Mouse (Mus musculus) embryonic facial prominence, embryonic 12.5 days (tissue): ENCODE data around the gene Hck. TPM values are rescaled to one million over a fixed set of nuclear protein-coding genes. Genes with fewer than 3 reads are reported as not detected.

Experiments
- ATAC-seq: fragments of 200-750 bp; cut with Nextera tagmentation; 2 replicates; pipeline ENCODE4 v1.8.0; 2017; ENCODE audit not compliant: insufficient number of reproducible peaks, insufficient read depth, low FRiP score, low TSS enrichment
- H3K27ac ChIP-seq: fragments of 300-500 bp; sonication (generic); 2 replicates; pipeline ENCODE4 v1.5.1; 2016; ENCODE audit warnings: mild to moderate bottlenecking
- H3K27me3 ChIP-seq: fragments of 300-500 bp; sonication (generic); 2 replicates; pipeline ENCODE4 v1.6.1; 2016; ENCODE audit warnings: mild to moderate bottlenecking, moderate library complexity
- H3K36me3 ChIP-seq: fragments of 300-500 bp; sonication (generic); 2 replicates; pipeline ENCODE4 v1.6.1; 2016; ENCODE audit warnings: mild to moderate bottlenecking
- H3K4me1 ChIP-seq: fragments of 300-500 bp; sonication (generic); 2 replicates; pipeline ENCODE4 v1.6.1; 2016
- H3K4me2 ChIP-seq: fragments of 300-500 bp; sonication (generic); replicated peaks from 2 replicates; pipeline ENCODE4 v1.6.1; 2016; ENCODE audit warnings: mild to moderate bottlenecking, moderate library complexity
- H3K4me3 ChIP-seq: fragments of 300-500 bp; sonication (generic); 2 replicates; pipeline ENCODE4 v1.5.1; 2016; ENCODE audit warnings: mild to moderate bottlenecking
- H3K9ac ChIP-seq: fragments of 300-500 bp; sonication (generic); 2 replicates; pipeline ENCODE4 v1.6.1; 2016; ENCODE audit warnings: mild to moderate bottlenecking, moderate library complexity
- H3K9me3 ChIP-seq: fragments of 300-500 bp; sonication (generic); 2 replicates; pipeline ENCODE4 v1.6.1; 2016; ENCODE audit warnings: mild to moderate bottlenecking, moderate library complexity
- WGBS: fragments of 180-500 bp; shearing (Covaris S2); methylation state at CpG from one replicate; pipeline ENCODE4 v1.1.7; 2016; 5-methylcytosine and 5-hydroxymethylcytosine counted together
- polyA plus RNA-seq: library from polyadenylated mRNA; unstranded; fragments of >200 nt; fragmentation: Nextera tagmentation; extraction: Ambion mirVana; gene quantifications from 2 replicates; pipeline ENCODE4 v1.2.1, GENCODE M21; 2016

The Hck gene
- polyA plus RNA-seq, 1 experiment from 2014 or later, result 4.2 TPM

- no peaks in the 10 kb centered on the region for H3K9me3 ChIP-seq
- H3K27me3 ChIP-seq, result no peaks in the 10 kb centered on the region
- H3K27ac ChIP-seq, result no peak overlapping the region
- H3K4me1 ChIP-seq, result peaks cover 4% of the 10 kb centered on the region; the same call in 1 of the 2 replicates
- ATAC-seq, result no peak
- 77% methylated on average over 3 of the region's 3 CpGs for WGBS
- H3K36me3 ChIP-seq, result peaks cover 52% of the 10 kb centered on the region
- no peak overlapping the region for H3K4me3 ChIP-seq
- no peak overlapping the region for H3K9ac ChIP-seq
- H3K4me2 ChIP-seq, result no peak overlapping the region
Measured at GRCm38 (mm10) chr2:153179961-153180360, 71.7 kb downstream of the Hck start.

DNA sequence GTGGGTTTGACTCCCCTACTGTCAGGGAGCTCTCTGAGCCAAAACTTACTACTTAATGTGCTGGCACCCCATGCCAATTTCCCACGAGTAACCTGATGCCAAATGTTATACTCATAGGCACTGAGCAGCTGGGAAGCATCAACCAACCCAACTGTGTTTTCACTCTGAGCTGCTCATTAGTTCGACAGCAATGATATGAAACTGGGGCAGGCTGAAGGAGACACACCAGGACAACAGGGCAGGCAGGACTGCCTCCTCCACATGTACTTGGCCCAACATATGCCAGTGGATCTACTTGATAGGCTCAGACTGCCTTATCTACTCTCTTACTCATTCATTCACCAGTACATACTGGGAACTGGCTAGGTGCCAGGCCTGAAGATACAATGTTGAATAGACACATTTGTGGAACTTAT, 77.9 kb downstream of the Hck start:
- H3K36me3 ChIP-seq, result peaks cover 88% of the 10 kb centered on the region
- H3K4me1 ChIP-seq, result no peaks in the 10 kb centered on the region
- H3K27ac ChIP-seq, result no peak overlapping the region
- no peak overlapping the region for H3K9ac ChIP-seq
- ATAC-seq, result no peak
- H3K27me3 ChIP-seq, result no peaks in the 10 kb centered on the region
- 66% methylated on average over 2 of the region's 2 CpGs for WGBS
- H3K4me3 ChIP-seq, result no peak overlapping the region
- no peaks in the 10 kb centered on the region for H3K9me3 ChIP-seq
- no peak overlapping the region for H3K4me2 ChIP-seq

- ATAC-seq, result no peak
- Histone ChIP-seq H3K27ac (no peak overlapping the region), H3K9ac (no peak overlapping the region), H3K27me3 (no peaks in the 10 kb centered on the region), H3K4me1 (no peaks in the 10 kb centered on the region), H3K4me2 (no peak overlapping the region), H3K4me3 (no peak overlapping the region), H3K9me3 (no peaks in the 10 kb centered on the region), H3K36me3 (peaks cover 89% of the 10 kb centered on the region)
- 90% methylated on average over 2 of the region's 2 CpGs for WGBS
Measured at GRCm38 (mm10) chr2:153187848-153188247, 79.6 kb downstream of the Hck start.

- no peak overlapping the region for H3K9ac ChIP-seq
- H3K27me3 ChIP-seq, result no peaks in the 10 kb centered on the region
- H3K27ac ChIP-seq, result no peak overlapping the region
- ATAC-seq, result no peak
- 83% methylated on average over 2 of the region's 2 CpGs for WGBS
- no peak overlapping the region for H3K4me2 ChIP-seq
- H3K4me1 ChIP-seq, result no peaks in the 10 kb centered on the region
- H3K4me3 ChIP-seq, result no peak overlapping the region
- H3K36me3 ChIP-seq, result peaks cover 80% of the 10 kb centered on the region
- no peaks in the 10 kb centered on the region for H3K9me3 ChIP-seq
Measured at GRCm38 (mm10) chr2:153191242-153191641, 83.0 kb downstream of the Hck start.

DNA sequence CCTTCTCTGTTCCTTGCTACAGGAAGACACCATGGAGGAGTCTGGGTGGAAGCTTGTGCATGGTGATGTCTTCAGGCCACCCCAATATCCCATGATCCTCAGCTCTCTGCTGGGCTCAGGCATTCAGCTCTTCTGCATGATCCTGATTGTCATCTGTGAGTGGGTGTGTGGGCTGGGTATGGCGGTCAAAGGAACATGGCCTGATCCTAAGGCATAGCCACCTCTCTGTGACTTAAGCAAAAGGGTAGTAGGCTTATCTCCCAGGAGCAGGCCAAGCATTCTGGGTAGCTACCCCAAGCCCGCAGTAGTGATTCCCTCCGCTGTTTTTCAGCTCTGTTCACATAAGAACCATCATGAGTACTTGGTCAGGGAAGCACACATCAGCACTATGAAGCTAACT, 86.0 kb downstream of the Hck start:
- no peak overlapping the region for H3K27ac ChIP-seq
- H3K9me3 ChIP-seq, result no peaks in the 10 kb centered on the region
- H3K36me3 ChIP-seq, result peaks cover 70% of the 10 kb centered on the region
- no peaks in the 10 kb centered on the region for H3K4me1 ChIP-seq
- no peak overlapping the region for H3K9ac ChIP-seq
- H3K4me3 ChIP-seq, result no peak overlapping the region
- no peak for ATAC-seq
- 96% methylated on average over 3 of the region's 3 CpGs for WGBS
- H3K27me3 ChIP-seq, result no peaks in the 10 kb centered on the region
- no peak overlapping the region for H3K4me2 ChIP-seq

GRCm38 (mm10) chr2:153198485-153198884, 90.2 kb downstream of the Hck start:
- no peak for ATAC-seq
- no peak overlapping the region for H3K4me3 ChIP-seq
- H3K36me3 ChIP-seq, result peaks cover 68% of the 10 kb centered on the region
- no peaks in the 10 kb centered on the region for H3K4me1 ChIP-seq
- no peak overlapping the region for H3K4me2 ChIP-seq
- 73% methylated on average over 5 of the region's 5 CpGs for WGBS
- H3K27ac ChIP-seq, result no peak overlapping the region
- no peaks in the 10 kb centered on the region for H3K9me3 ChIP-seq
- no peaks in the 10 kb centered on the region for H3K27me3 ChIP-seq
- no peak overlapping the region for H3K9ac ChIP-seq

DNA sequence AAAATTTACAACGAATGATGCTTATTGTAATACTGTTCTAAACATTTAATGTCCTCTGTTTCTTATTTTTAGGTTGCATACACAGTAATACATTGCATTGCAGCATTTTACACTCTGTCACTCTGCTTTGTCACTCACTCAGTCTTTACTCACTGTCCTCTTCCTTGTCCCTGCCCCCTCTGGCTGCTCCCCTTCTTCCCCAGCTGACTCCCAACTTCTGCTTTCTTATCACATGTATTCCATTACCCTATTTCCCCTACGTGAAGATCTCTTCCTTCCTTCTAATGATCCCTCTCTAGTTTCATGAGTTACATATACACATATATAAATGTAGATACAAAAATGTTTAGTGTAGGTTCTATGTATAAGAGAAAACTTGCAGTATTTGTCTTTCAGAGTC, 90.8 kb downstream of the Hck start:
- WGBS, result 86% methylated on average over 2 of the region's 2 CpGs
- no peaks in the 10 kb centered on the region for H3K9me3 ChIP-seq
- no peak overlapping the region for H3K4me2 ChIP-seq
- ATAC-seq, result no peak
- H3K4me3 ChIP-seq, result no peak overlapping the region
- H3K9ac ChIP-seq, result no peak overlapping the region
- no peak overlapping the region for H3K27ac ChIP-seq
- H3K4me1 ChIP-seq, result no peaks in the 10 kb centered on the region
- no peaks in the 10 kb centered on the region for H3K27me3 ChIP-seq
- H3K36me3 ChIP-seq, result peaks cover 71% of the 10 kb centered on the region

Other genes starting within 250 kb of the Hck start
- 0.06 TPM in 1 of 2 replicates, not detected in the other for gene Mylk2, start 197.1 kb upstream of the Hck start, polyA plus RNA-seq
- 0.80 and 0.84 TPM in 2 replicates for gene Foxs1, start 175.3 kb upstream of the Hck start, polyA plus RNA-seq
- gene Dusp15, start 156.8 kb upstream of the Hck start, polyA plus RNA-seq, result 0.90 and 1.4 TPM in 2 replicates
- gene Ttll9, start 146.0 kb upstream of the Hck start, polyA plus RNA-seq, result 0.50 and 0.97 TPM in 2 replicates
- 121 and 123 TPM in 2 replicates for gene Pdrg1, start 93.0 kb upstream of the Hck start, polyA plus RNA-seq
- 0.33 and 0.61 TPM in 2 replicates for gene Xkr7, start 76.6 kb upstream of the Hck start, polyA plus RNA-seq
- gene Ccm2l, start 42.5 kb upstream of the Hck start, polyA plus RNA-seq, result 2.6 and 4.3 TPM in 2 replicates
- 82.9 and 88.1 TPM in 2 replicates for gene Tm9sf4, start 52.8 kb downstream of the Hck start, polyA plus RNA-seq
- 15.2 and 16.9 TPM in 2 replicates for gene Tspyl3, start 117.0 kb downstream of the Hck start, polyA plus RNA-seq
- gene Plagl2, start 133.0 kb downstream of the Hck start, polyA plus RNA-seq, result 14.4 and 16.7 TPM in 2 replicates
- gene Pofut1, start 133.1 kb downstream of the Hck start, polyA plus RNA-seq, result 6.8 and 7.6 TPM in 2 replicates
- 7.6 TPM in 2 replicates for gene Kif3b, start 182.9 kb downstream of the Hck start, polyA plus RNA-seq
- gene Asxl1, start 237.4 kb downstream of the Hck start, polyA plus RNA-seq, result 19.1 and 23.9 TPM in 2 replicates